Comparison of ENCODE assay signal across 21 mouse cellular contexts in genomic region chr12:100405512-100406030, GRCm38 (mm10).
A peak's percentile ranks its signal among the peaks of the same experiment; 100 is the strongest.
DNase-seq lines count a peak whose midpoint lies in the region; ATAC-seq lines count a peak whose summit lies in the region.
"Had no signal": no experiment of that assay in that cellular context is flagged by ENCODE, and none has a peak within 500 bp of the region (broad histone marks: within the 10 kb centered on the region; RNA-seq: fewer than 3 reads in every experiment).

No protein-coding gene starts in this region.

- no peak overlapping the region for H3K4me2 ChIP-seq in hindbrain, embryonic 12.5 days (replicated peaks)
- H3K4me2 ChIP-seq: forebrain, embryonic 13.5 days; heart, embryonic 11.5 days; hindbrain, embryonic 15.5 days had no signal

- H3K27me3 ChIP-seq in hindbrain, embryonic 10.5 days (ENCODE audit: insufficient read depth, poor library complexity, severe bottlenecking), result no peaks in the 10 kb centered on the region
- H3K27me3 ChIP-seq in hindbrain, embryonic 12.5 days, result no peaks in the 10 kb centered on the region
- no peaks in the 10 kb centered on the region for H3K27me3 ChIP-seq in limb, embryonic 10.5 days (ENCODE audit: low read depth, poor library complexity, severe bottlenecking)
- H3K27me3 ChIP-seq: forebrain, embryonic 13.5 days; hindbrain, embryonic 15.5 days had no signal

- H3K9me3 ChIP-seq in hindbrain, embryonic 10.5 days, result no peaks in the 10 kb centered on the region
- H3K9me3 ChIP-seq in hindbrain, embryonic 12.5 days (replicated peaks), result no peaks in the 10 kb centered on the region
- H3K9me3 ChIP-seq in limb, embryonic 10.5 days (replicated peaks), result no peaks in the 10 kb centered on the region
- H3K9me3 ChIP-seq: forebrain, embryonic 10.5 days; forebrain, embryonic 13.5 days; hindbrain, embryonic 15.5 days had no signal

- ATAC-seq in hindbrain, embryonic 12.5 days (ENCODE audit: low FRiP score), result no peak
- no peak for ATAC-seq in CD4-positive, CD25-positive, alpha-beta regulatory T cell, adult 4 months
- ATAC-seq: activated CD4-positive, CD25-positive, alpha-beta regulatory T cell, adult 4 months; forebrain, embryonic 13.5 days; forebrain, embryonic 16.5 days; intestine, postnatal 0 days had no signal

- 86% methylated on average over 8 of the region's 8 CpGs for WGBS in hindbrain, embryonic 10.5 days
- WGBS in hindbrain, embryonic 12.5 days, result 86% methylated on average over 8 of the region's 8 CpGs
- WGBS in limb, embryonic 10.5 days, result 89% methylated on average over 8 of the region's 8 CpGs

- peaks cover 48% of the 10 kb centered on the region for H3K36me3 ChIP-seq in hindbrain, embryonic 10.5 days
- peaks cover 23% of the 10 kb centered on the region for H3K36me3 ChIP-seq in hindbrain, embryonic 12.5 days
- peaks cover 28% of the 10 kb centered on the region for H3K36me3 ChIP-seq in limb, embryonic 10.5 days

- H3K4me1 ChIP-seq in hindbrain, embryonic 10.5 days (replicated peaks), result peaks cover 20% of the 10 kb centered on the region
- H3K4me1 ChIP-seq in hindbrain, embryonic 12.5 days, result peaks cover 9% of the 10 kb centered on the region; the same call in 1 of the 2 replicates
- H3K4me1 ChIP-seq in limb, embryonic 10.5 days, result peaks cover 37% of the 10 kb centered on the region

- no peak overlapping the region for H3K4me3 ChIP-seq in hindbrain, embryonic 10.5 days
- no peak overlapping the region for H3K4me3 ChIP-seq in hindbrain, embryonic 12.5 days
- H3K4me3 ChIP-seq in limb, embryonic 10.5 days, result no peak overlapping the region
- H3K4me3 ChIP-seq: forebrain, embryonic 10.5 days; forebrain, embryonic 13.5 days; hindbrain, embryonic 15.5 days had no signal

- H3K27ac ChIP-seq in hindbrain, embryonic 10.5 days, result peak overlapping the region; percentile 17; the same call in 1 of the 2 replicates
- no peak overlapping the region for H3K27ac ChIP-seq in hindbrain, embryonic 12.5 days
- H3K27ac ChIP-seq in limb, embryonic 10.5 days, result 0 out of 2 replicates have a peak overlapping the region, but pooled peaks have one; percentile 34
- H3K27ac ChIP-seq: forebrain, embryonic 13.5 days; hindbrain, embryonic 15.5 days had no signal

- no peak overlapping the region for H3K9ac ChIP-seq in hindbrain, embryonic 12.5 days
- H3K9ac ChIP-seq: forebrain, embryonic 13.5 days; hindbrain, embryonic 15.5 days had no signal

- intact Hi-C loops in gastrocnemius, postnatal 14 days (cut with DNase I; ENCODE audit: low total_unique reads), result no loop called here

- DNase-seq in hindbrain, embryonic 10.5 days (ENCODE audit: low spot score), result no peak
- DNase-seq in gastrocnemius, adult 8-10 months (ENCODE audit: low spot score in 2 of 2), result peak; percentile 67 to 68
- DNase-seq in gastrocnemius, postnatal 14 days, result peak; percentile 32
- no peak for DNase-seq in limb, embryonic 10.5 days (ENCODE audit: low spot score)
- no peak for DNase-seq in cerebellum, postnatal 36 days
- DNase-seq: adrenal gland, adult 8-10 months; adrenal gland, postnatal 36 days; cerebellum, adult 2 months; cerebellum, adult 9-11 months; cerebellum, postnatal 25 days; heart, adult 11 months; kidney, adult 2 months had no signal

Comparison
In these comparisons a context has a peak if more than half of its experiments do, and no peak if none do; other contexts are left out.
1. DNase-seq: peak in gastrocnemius, adult 8-10 months (2 of 2) and gastrocnemius, postnatal 14 days (single experiment); none in hindbrain, embryonic 10.5 days (single experiment), limb, embryonic 10.5 days (single experiment) and cerebellum, postnatal 36 days (0 of 2).